Mouse (Mus musculus) forebrain, embryonic 12.5 days (tissue): ENCODE data around the gene Mars. TPM values are rescaled to one million over a fixed set of nuclear protein-coding genes. Genes with fewer than 3 reads are reported as not detected.

ENCODE experiments used
- ATAC-seq: fragments of 200-750 bp; cut with Nextera tagmentation; 2 replicates; pipeline ENCODE4 v1.8.0; 2017; ENCODE audit warnings: moderate TSS enrichment; ENCODE audit not compliant: low FRiP score
- H3K27ac ChIP-seq: fragments of 300-500 bp; sonication (generic); 2 replicates; pipeline ENCODE4 v1.5.1; 2016; ENCODE audit warnings: mild to moderate bottlenecking
- H3K27me3 ChIP-seq: fragments of 300-500 bp; sonication (generic); 2 replicates; pipeline ENCODE4 v1.6.1; 2016; ENCODE audit warnings: mild to moderate bottlenecking
- H3K36me3 ChIP-seq: fragments of 300-500 bp; sonication (generic); replicated peaks from 2 replicates; pipeline ENCODE4 v1.6.1; 2016; ENCODE audit warnings: mild to moderate bottlenecking
- H3K4me1 ChIP-seq: fragments of 300-500 bp; sonication (generic); 2 replicates; pipeline ENCODE4 v1.6.1; 2016
- H3K4me2 ChIP-seq: fragments of 300-500 bp; sonication (generic); 2 replicates; pipeline ENCODE4 v1.6.1; 2016; ENCODE audit warnings: mild to moderate bottlenecking, moderate library complexity
- H3K4me3 ChIP-seq: fragments of 300-500 bp; sonication (generic); replicated peaks from 2 replicates; pipeline ENCODE4 v1.5.1; 2016; ENCODE audit warnings: mild to moderate bottlenecking
- H3K9ac ChIP-seq: fragments of 300-500 bp; sonication (generic); 2 replicates; pipeline ENCODE4 v1.6.1; 2016; ENCODE audit warnings: mild to moderate bottlenecking
- H3K9me3 ChIP-seq: fragments of 300-500 bp; sonication (generic); 2 replicates; pipeline ENCODE4 v1.6.1; 2016
- WGBS: fragments of 180-500 bp; shearing (Covaris S2); methylation state at CpG from one replicate; pipeline ENCODE4 v1.1.7; 2016; 5-methylcytosine and 5-hydroxymethylcytosine counted together
- polyA plus RNA-seq: library from polyadenylated mRNA; unstranded; fragments of >200 nt; fragmentation: Nextera tagmentation; extraction: Ambion mirVana; gene quantifications from 2 replicates; pipeline ENCODE4 v1.2.1, GENCODE M21; 2016

The Mars gene
- polyA plus RNA-seq, 1 experiment from 2014 or later, result 177 TPM

DNA sequence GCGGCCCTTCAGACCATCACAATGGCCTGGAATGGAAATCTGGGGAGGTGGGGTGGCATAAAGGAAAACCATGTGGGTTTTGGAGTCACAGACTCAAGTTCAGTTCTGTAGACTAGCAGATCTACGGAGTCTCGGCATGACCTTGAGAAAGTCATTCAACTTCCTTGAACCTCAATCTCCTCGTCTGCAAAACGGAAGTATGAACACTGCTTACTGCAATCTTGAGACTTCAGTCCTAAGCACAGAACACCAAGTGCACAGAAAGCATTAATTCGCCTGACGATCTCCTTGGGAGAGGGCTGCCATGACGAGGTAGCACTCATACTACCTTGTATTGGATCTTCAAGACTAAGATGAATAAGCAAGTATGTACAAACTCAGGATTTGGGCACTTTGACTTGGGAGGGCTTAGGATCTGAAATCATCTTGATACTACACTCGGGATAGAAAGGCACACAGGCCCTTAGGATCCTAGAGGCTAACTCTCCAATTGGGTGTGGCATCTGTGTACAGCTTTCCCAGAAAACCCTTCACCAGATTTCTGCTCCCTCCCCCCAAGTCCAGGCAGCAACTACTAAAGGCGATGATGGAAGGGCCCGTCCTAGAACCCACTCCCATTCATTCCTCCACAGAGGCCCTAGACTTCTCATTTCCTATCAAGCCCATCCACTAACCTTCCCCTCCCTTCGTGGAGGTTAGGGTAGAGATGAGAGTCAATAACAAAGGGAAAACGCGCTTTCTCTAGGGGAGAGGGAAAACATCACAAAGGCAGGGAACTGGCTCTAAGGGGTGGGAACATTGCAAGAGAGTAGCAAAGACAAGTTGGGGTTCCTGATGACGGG lies 49.7 kb downstream of the Mars start:
- H3K36me3 ChIP-seq, result no peaks in the 10 kb centered on the region
- peak overlapping the region; percentile 87; the same call in 1 of the 2 replicates for H3K27ac ChIP-seq
- WGBS, result 59% methylated on average over 15 of the region's 15 CpGs

DNA sequence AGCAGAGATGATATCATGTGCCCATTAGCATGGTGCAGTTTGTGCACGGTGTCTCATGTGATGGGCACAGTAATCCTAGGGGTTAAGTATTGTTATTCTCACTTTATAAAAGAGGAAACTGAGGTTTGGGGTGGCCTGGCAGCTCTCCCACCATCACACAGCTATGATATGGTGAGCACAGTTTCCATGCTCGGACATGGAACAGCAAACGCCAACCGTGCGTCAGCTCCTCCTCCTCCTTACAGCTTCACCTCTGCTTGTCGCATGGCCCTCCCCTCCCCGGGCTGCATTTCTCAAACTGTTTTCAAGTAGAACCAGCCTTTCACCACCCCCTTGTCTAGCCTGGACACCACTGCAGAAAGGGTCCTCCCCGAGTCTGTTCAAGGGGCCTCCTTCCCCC lies 53.1 kb downstream of the Mars start:
- peaks cover 8% of the 10 kb centered on the region; the same call in 1 of the 2 replicates for H3K27me3 ChIP-seq
- H3K27ac ChIP-seq, result no peak overlapping the region
- H3K4me2 ChIP-seq, result peak overlapping the region; percentile 10
- no peaks in the 10 kb centered on the region for H3K9me3 ChIP-seq
- peaks cover 55% of the 10 kb centered on the region for H3K4me1 ChIP-seq
- H3K36me3 ChIP-seq, result no peaks in the 10 kb centered on the region
- WGBS, result 89% methylated on average over 8 of the region's 8 CpGs
- no peak overlapping the region for H3K9ac ChIP-seq
- ATAC-seq, result no peak
- no peak overlapping the region for H3K4me3 ChIP-seq

More for the DNA sequence above, 49.7 kb downstream of the Mars start:
- H3K9ac ChIP-seq, result peak overlapping the region; percentile 75
- peak overlapping the region; percentile 60 for H3K4me3 ChIP-seq
- H3K4me1 ChIP-seq, result peaks cover 46% of the 10 kb centered on the region
- no peaks in the 10 kb centered on the region for H3K9me3 ChIP-seq
- H3K4me2 ChIP-seq, result peak overlapping the region; percentile 85
- no peak for ATAC-seq
- H3K27me3 ChIP-seq, result peaks cover 17% of the 10 kb centered on the region

DNA sequence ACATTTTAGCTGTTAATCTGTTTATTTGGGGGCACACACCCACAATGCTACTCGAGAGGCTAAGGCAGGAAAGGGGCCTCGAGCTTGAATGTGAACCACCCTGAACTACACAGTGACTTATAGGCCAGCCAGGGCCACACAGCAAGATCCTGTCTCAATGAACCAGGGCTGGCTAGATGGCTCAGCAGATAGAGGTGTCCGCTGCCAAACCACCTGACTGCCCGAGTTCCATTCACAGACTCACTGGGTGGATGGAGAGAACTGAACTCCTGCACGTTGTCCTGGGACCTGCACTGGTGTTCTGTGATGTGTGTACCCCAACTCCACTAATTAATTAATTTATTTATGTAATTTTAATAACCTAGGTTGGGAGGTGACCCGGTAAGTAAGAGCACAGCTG lies 53.8 kb downstream of the Mars start:
- Histone ChIP-seq H3K9ac (no peak overlapping the region), H3K27me3 (peaks cover 2% of the 10 kb centered on the region; the same call in 1 of the 2 replicates), H3K4me3 (no peak overlapping the region), H3K4me1 (peaks cover 48% of the 10 kb centered on the region), H3K36me3 (no peaks in the 10 kb centered on the region), H3K4me2 (no peak overlapping the region), H3K27ac (no peak overlapping the region), H3K9me3 (no peaks in the 10 kb centered on the region)
- 85% methylated on average over 6 of the region's 6 CpGs for WGBS
- ATAC-seq, result no peak

DNA sequence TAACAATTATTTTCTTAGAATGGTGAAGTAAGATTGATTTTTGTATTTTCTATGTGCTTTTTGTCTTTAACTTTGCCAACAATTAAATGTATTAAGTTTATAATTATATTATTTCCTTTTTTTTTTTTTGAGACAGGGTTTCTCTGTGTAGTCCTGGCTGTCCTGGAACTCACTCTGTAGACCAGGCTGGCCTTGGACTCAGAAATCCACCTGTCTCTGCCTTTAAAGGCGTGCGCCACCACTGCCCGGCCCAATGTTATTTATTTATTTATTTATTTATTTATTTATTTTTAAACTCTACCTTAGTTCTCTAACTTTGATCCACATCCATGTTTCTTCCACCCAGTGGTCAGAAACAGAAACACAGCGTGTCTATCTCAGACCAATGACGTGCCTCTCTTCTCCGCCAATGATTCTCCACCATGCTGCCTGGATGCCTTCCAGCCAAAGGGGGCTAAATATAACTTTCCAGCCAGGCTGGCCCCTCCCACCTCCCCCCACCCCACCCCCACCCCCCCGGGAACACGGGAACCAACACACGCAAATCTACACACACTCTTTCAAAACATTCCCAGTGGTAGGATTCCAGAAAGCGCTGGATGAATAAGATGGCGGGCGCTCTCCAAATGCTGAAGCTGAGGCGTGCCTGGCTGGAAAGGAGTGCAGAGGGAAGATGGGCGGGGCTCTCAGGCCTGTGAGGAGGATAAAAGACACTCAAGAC lies 55.8 kb downstream of the Mars start:
- 0 out of 2 replicates have a peak overlapping the region, but pooled peaks have one; percentile 11 for H3K4me3 ChIP-seq
- peak overlapping the region; percentile 41 for H3K4me2 ChIP-seq
- 22% methylated on average over 14 of the region's 14 CpGs for WGBS
- H3K27ac ChIP-seq, result no peak overlapping the region
- H3K27me3 ChIP-seq, result no peaks in the 10 kb centered on the region; the same call in 1 of the 2 replicates
- peaks cover 28% of the 10 kb centered on the region for H3K4me1 ChIP-seq
- ATAC-seq, result peak; percentile 77
- H3K36me3 ChIP-seq, result no peaks in the 10 kb centered on the region
- H3K9me3 ChIP-seq, result no peaks in the 10 kb centered on the region
- H3K9ac ChIP-seq, result no peak overlapping the region

DNA sequence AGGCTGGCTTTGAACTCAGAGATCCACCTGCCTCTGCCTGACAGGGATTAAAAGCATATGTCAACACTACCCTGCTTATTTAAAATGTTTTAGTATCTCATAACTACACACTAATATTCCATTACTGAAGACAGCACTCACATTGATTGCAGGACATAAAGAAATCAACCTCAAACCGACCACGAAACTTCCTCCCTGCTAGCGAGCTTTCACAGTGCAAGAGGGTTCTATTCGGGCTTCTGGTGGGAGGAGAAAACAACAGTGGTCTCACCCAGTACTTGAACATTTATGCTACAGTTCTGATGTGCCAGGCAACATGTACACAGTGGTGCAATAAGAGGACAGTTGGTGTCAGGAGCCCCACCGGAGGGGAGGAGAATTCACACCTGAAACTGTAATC lies 60.8 kb downstream of the Mars start:
- H3K9ac ChIP-seq, result no peak overlapping the region
- no peaks in the 10 kb centered on the region for H3K27me3 ChIP-seq
- ATAC-seq, result no peak
- H3K4me1 ChIP-seq, result peaks cover 1% of the 10 kb centered on the region; the same call in 1 of the 2 replicates
- 85% methylated on average over 5 of the region's 5 CpGs for WGBS
- H3K4me3 ChIP-seq, result no peak overlapping the region
- H3K9me3 ChIP-seq, result no peaks in the 10 kb centered on the region
- no peak overlapping the region for H3K27ac ChIP-seq
- H3K36me3 ChIP-seq, result peaks cover 12% of the 10 kb centered on the region
- H3K4me2 ChIP-seq, result no peak overlapping the region

Other genes starting within 250 kb of the Mars start
- gene Cdk4, start 248.3 kb downstream of the Mars start, polyA plus RNA-seq, result 2,431 and 2,450 TPM in 2 replicates
- 139 and 158 TPM in 2 replicates for gene Tspan31, start 241.5 kb downstream of the Mars start, polyA plus RNA-seq
- gene Agap2, start 236.5 kb downstream of the Mars start, polyA plus RNA-seq, result 0.73 and 1.1 TPM in 2 replicates
- 86.1 and 90.2 TPM in 2 replicates for gene Os9, start 190.7 kb downstream of the Mars start, polyA plus RNA-seq
- 13.3 and 14.7 TPM in 2 replicates for gene B4galnt1, start 146.6 kb downstream of the Mars start, polyA plus RNA-seq
- gene Slc26a10, start 131.1 kb downstream of the Mars start, polyA plus RNA-seq, result 0.86 and 2.2 TPM in 2 replicates
- 32.3 and 36.4 TPM in 2 replicates for gene Arhgef25, start 121.7 kb downstream of the Mars start, polyA plus RNA-seq
- gene Dtx3, start 116.1 kb downstream of the Mars start, polyA plus RNA-seq, result 170 and 172 TPM in 2 replicates
- 19.4 and 20.2 TPM in 2 replicates for gene Pip4k2c, start 100.2 kb downstream of the Mars start, polyA plus RNA-seq
- gene Kif5a, start 48.4 kb downstream of the Mars start, polyA plus RNA-seq, result 44.1 and 53.1 TPM in 2 replicates
- 226 and 229 TPM in 2 replicates for gene Dctn2, start 45.4 kb downstream of the Mars start, polyA plus RNA-seq
- 18.4 and 21.2 TPM in 2 replicates for gene Mbd6, start 22.8 kb downstream of the Mars start, polyA plus RNA-seq
- gene Arhgap9, start 10.2 kb upstream of the Mars start, polyA plus RNA-seq, result 0.64 and 1.3 TPM in 2 replicates
- gene Gli1, start 30.2 kb upstream of the Mars start, polyA plus RNA-seq, result 3.2 and 3.6 TPM in 2 replicates
- gene Inhbe, start 42.6 kb upstream of the Mars start, polyA plus RNA-seq, result 0.06 TPM in 1 of 2 replicates, not detected in the other
- gene Inhbc, start 58.6 kb upstream of the Mars start, polyA plus RNA-seq, result not detected in 2 replicates
- gene R3hdm2, start 68.5 kb upstream of the Mars start, polyA plus RNA-seq, result 37.5 and 40.3 TPM in 2 replicates
- gene Stac3, start 189.9 kb upstream of the Mars start, polyA plus RNA-seq, result 1.2 and 1.8 TPM in 2 replicates
- 5.9 and 9.0 TPM in 2 replicates for gene Ndufa4l2, start 203.2 kb upstream of the Mars start, polyA plus RNA-seq
- gene Shmt2, start 210.7 kb upstream of the Mars start, polyA plus RNA-seq, result 103 and 105 TPM in 2 replicates
- 60.0 and 62.4 TPM in 2 replicates for gene Nxph4, start 222.8 kb upstream of the Mars start, polyA plus RNA-seq